Mouse (Mus musculus) sigmoid colon, adult 10 weeks (tissue): ENCODE data around the gene Mto1. TPM values are rescaled to one million over a fixed set of nuclear protein-coding genes. Genes with fewer than 3 reads are reported as not detected.

ENCODE experiments used
- polyA plus RNA-seq: library from polyadenylated mRNA; stranded (reverse); fragments of 350-450 nt; fragmentation: Illumina TruSeq; extraction: RNeasy Lipid Tissue Mini Kit (QIAGEN cat#74804); gene quantifications from one replicate; pipeline ENCODE4 v1.2.3, GENCODE M21; 2014; ENCODE audit warnings: low read depth, low replicate concordance

Gene Mto1
- polyA plus RNA-seq: 14.6 TPM

GRCm38 (mm10) chr9:78447973-78448873 lies at the start of gene Mto1, which contains the start of gene Gm17324:
Mto1 (plus strand) TSS chr9:78448208.
Gm17324 (minus strand) TSS chr9:78448786.

GRCm38 (mm10) chr9:78442579-78443392 lies 5.2 kb upstream of the Mto1 start, which contains the start of gene Cgas:
Cgas (minus strand) TSS chr9:78443237.

GRCm38 (mm10) chr9:78488890-78489420 lies 40.9 kb downstream of the Mto1 start, which contains the start of gene Eef1a1:
Eef1a1 (minus strand) TSS chr9:78489151.

Other genes with a start within 250 kb of the Mto1 start
- 24.7 TPM for gene Gsta1, start 217.6 kb upstream of the Mto1 start, polyA plus RNA-seq
- gene Gm3776, start 191.1 kb upstream of the Mto1 start, polyA plus RNA-seq: not detected
- not detected for gene Gm10639, start 158.3 kb upstream of the Mto1 start, polyA plus RNA-seq
- gene Omt2a, start 133.4 kb upstream of the Mto1 start, polyA plus RNA-seq: not detected
- not detected for gene Omt2b, start 120.6 kb upstream of the Mto1 start, polyA plus RNA-seq
- not detected for gene Gsta2, start 92.4 kb upstream of the Mto1 start, polyA plus RNA-seq
- not detected for gene Dppa5a, start 80.0 kb upstream of the Mto1 start, polyA plus RNA-seq
- gene Ooep, start 69.5 kb upstream of the Mto1 start, polyA plus RNA-seq: 0.91 TPM
- gene Ddx43, start 52.4 kb upstream of the Mto1 start, polyA plus RNA-seq: 1.6 TPM
- gene Cgas, start 5.0 kb upstream of the Mto1 start, polyA plus RNA-seq: 4.9 TPM
- not detected for gene Gm17324, start 578 bp downstream of the Mto1 start, polyA plus RNA-seq
- 4,495 TPM for gene Eef1a1, start 40.9 kb downstream of the Mto1 start, polyA plus RNA-seq
- 44.1 TPM for gene Slc17a5, start 139.8 kb downstream of the Mto1 start, polyA plus RNA-seq
- 11.8 TPM for gene Cd109, start 167.3 kb downstream of the Mto1 start, polyA plus RNA-seq